Mouse (Mus musculus) left cerebral cortex, adult 2 months (tissue): ENCODE data around the gene Ddx46. TPM values are rescaled to one million over a fixed set of nuclear protein-coding genes. Genes with fewer than 3 reads are reported as not detected.
A peak's percentile ranks its signal among the peaks of the same experiment; 100 is the strongest.

Experiments used
- DNase-seq, 2 experiments: peaks; one replicate each; pipeline ENCODE4 v3.0.0; 2021 to 2022; ENCODE audit warnings: low spot score in 2 of 2, mixed read lengths in 1 of 2; ENCODE audit errors: extremely low spot score in 1 of 2
- H3K27ac ChIP-seq: fragments of 200-600 bp; 2 replicates; pipeline ENCODE4 v1.8.1; 2022
- H3K4me3 ChIP-seq: fragments of 200-600 bp; 2 replicates; pipeline ENCODE4 v1.8.1; 2022
- CTCF ChIP-seq: fragments of 200-600 bp; IDR thresholded peaks from 2 replicates; pipeline ENCODE4 v1.8.1; 2022; ENCODE audit warnings: antibody characterized with exemption, mild to moderate bottlenecking, moderate library complexity
- intact Hi-C: fragments of 180-260 bp; cut with DNase I; formaldehyde crosslinking; loops from one replicate; pipeline ENCODE4 v1.15.1; 2025
- long read RNA-seq, 2 experiments: library from polyadenylated mRNA; stranded (forward); transcript quantifications; one replicate each; pipeline ENCODE4 v2.0.0; 2021; ENCODE audit warnings: borderline mapping rate in 2 of 2
- total RNA-seq, 2 experiments: library from RNA; stranded (reverse); gene quantifications; 2 replicates each; pipeline ENCODE4 v1.2.3; 2021

Ddx46 gene
- 10 to 100 TPM; 48.5 to 50.3 TPM for total RNA-seq
- long read RNA-seq, experiment 1, full-length matches to known transcripts: 28 of 41 reads
- long read RNA-seq, experiment 1, partial matches to known transcripts: 3 of 41 reads
- long read RNA-seq, experiment 1, other reads (novel, unspliced or antisense): 10 of 41 reads
- long read RNA-seq, experiment 2, full-length matches to known transcripts: 14 of 29 reads
- long read RNA-seq, experiment 2, partial matches to known transcripts: 2 of 29 reads
- long read RNA-seq, experiment 2, other reads (novel, unspliced or antisense): 13 of 29 reads

GRCm38 (mm10) chr13:55634639-55635127 is at the start of gene Ddx46:
Gene Ddx46 (plus strand): TSS chr13:55635027.
- peak within 1 kb of the TSS; percentile 100 for H3K4me3 ChIP-seq
- peak within 1 kb of the TSS; percentile 80 for H3K27ac ChIP-seq
- DNase-seq: peak; percentile 87 to 91
- intact Hi-C loops: no loop called here
- TF ChIP-seq CTCF: peak; percentile 94

- Histone ChIP-seq H3K4me3 (no peak overlapping the region), H3K27ac (no peak overlapping the region)
- TF ChIP-seq CTCF: no peak
- intact Hi-C loops: loop anchor here (2.0 kb wide), 1 partner anchor 21 kb away; the partner anchor contains the start of gene Fam193b
- no peak for DNase-seq
Observed at GRCm38 (mm10) chr13:55591961-55592490, 42.8 kb upstream of the Ddx46 start.

GRCm38 (mm10) chr13:55592512-55593253 is 42.1 kb upstream of the Ddx46 start:
- TF ChIP-seq CTCF: no peak; the same call in 1 of the 2 replicates
- H3K4me3 ChIP-seq: peak overlapping the region; percentile 77
- intact Hi-C loops: loop anchor here (2.0 kb wide), 1 partner anchor 22 kb away; the partner anchor contains the start of gene Fam193b
- peak; percentile 97 to 98 for DNase-seq
- H3K27ac ChIP-seq: peak overlapping the region; percentile 91

- H3K27ac ChIP-seq: peak overlapping the region; percentile 91
- TF ChIP-seq CTCF: no peak
- intact Hi-C loops: loop anchor here (2.0 kb wide), 1 partner anchor 22 kb away; the partner anchor contains the start of gene Fam193b
- peak overlapping the region; percentile 77 for H3K4me3 ChIP-seq
- DNase-seq: no peak
Observed at GRCm38 (mm10) chr13:55593254-55593747, 41.5 kb upstream of the Ddx46 start.

GRCm38 (mm10) chr13:55595375-55595774 is 39.5 kb upstream of the Ddx46 start:
- intact Hi-C loops: no loop called here
- peak overlapping the region; percentile 30; the same call in 1 of the 2 replicates for H3K4me3 ChIP-seq

GRCm38 (mm10) chr13:55596802-55597201 is 38.0 kb upstream of the Ddx46 start:
- peak in 1 of 2 experiments; percentile 26 for DNase-seq
- Histone ChIP-seq H3K4me3 (no peak overlapping the region), H3K27ac (peak overlapping the region; percentile 2)
- TF ChIP-seq CTCF: no peak
- intact Hi-C loops: no loop called here

More at GRCm38 (mm10) chr13:55595375-55595774, 39.5 kb upstream of the Ddx46 start:
- H3K27ac ChIP-seq: peak overlapping the region; percentile 57
- DNase-seq: peak; percentile 45 to 66
- TF ChIP-seq CTCF: no peak

- Histone ChIP-seq H3K27ac (peak within 1 kb of the TSS; percentile 89), H3K4me3 (peak within 1 kb of the TSS; percentile 88)
- intact Hi-C loops: no loop called here
- no peak for TF ChIP-seq CTCF
- DNase-seq: peak; percentile 81 to 86
Observed at GRCm38 (mm10) chr13:55599566-55600540, 35.0 kb upstream of the Ddx46 start, which contains the start of gene B4galt7. Gene B4galt7 (plus strand): TSS chr13:55599896.

GRCm38 (mm10) chr13:55600657-55601056 is 34.2 kb upstream of the Ddx46 start:
- intact Hi-C loops: loop anchor here (1.0 kb wide), 2 partner anchors 40 to 128 kb away; no protein-coding TSS in a partner anchor
- DNase-seq: no peak
- peak overlapping the region; percentile 88 for H3K4me3 ChIP-seq
- TF ChIP-seq CTCF: no peak
- peak overlapping the region; percentile 89 for H3K27ac ChIP-seq

GRCm38 (mm10) chr13:55601611-55602010 is 33.2 kb upstream of the Ddx46 start:
- Histone ChIP-seq H3K4me3 (no peak overlapping the region), H3K27ac (no peak overlapping the region)
- peak; percentile 77 to 87 for DNase-seq
- intact Hi-C loops: loop anchor here (1.0 kb wide), 2 partner anchors 39 to 127 kb away; no protein-coding TSS in a partner anchor
- TF ChIP-seq CTCF: peak; percentile 99

GRCm38 (mm10) chr13:55604606-55605005 is 30.2 kb upstream of the Ddx46 start:
- no peak overlapping the region for H3K27ac ChIP-seq
- no peak for TF ChIP-seq CTCF
- intact Hi-C loops: no loop called here
- no peak overlapping the region for H3K4me3 ChIP-seq
- DNase-seq: peak in 1 of 2 experiments; percentile 8
